Mouse (Mus musculus): ENCODE data around the gene Ntmt1. TPM values are rescaled to one million over a fixed set of nuclear protein-coding genes. Genes with fewer than 3 reads are reported as not detected.
A peak's percentile ranks its signal among the peaks of the same experiment; 100 is the strongest.

Ntmt1 gene
- polyA plus RNA-seq, 1 experiment = 1.8 TPM

DNA sequence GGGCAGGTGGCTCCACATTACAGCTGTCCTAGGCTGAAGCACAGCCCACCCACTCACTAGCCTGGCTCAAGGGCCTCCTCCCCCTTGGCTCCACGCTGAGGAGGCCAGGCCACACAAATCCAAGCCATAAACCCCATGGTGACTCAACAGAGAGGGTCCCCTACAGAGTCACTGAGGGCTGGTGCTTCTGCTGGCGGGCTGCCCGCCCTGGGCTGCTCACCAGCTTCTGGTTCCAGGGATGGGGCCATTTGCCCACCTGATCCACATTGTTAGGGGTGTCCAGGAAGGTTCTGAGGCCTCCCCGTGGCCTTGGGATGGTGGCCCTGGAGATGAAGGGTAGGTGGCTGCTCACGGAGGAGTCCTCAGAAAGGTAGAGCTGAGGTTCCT lies 11.7 kb upstream of the Ntmt1 start:
- Histone ChIP-seq H3K27me3 (ENCODE audit: control insufficient read depth) (peaks cover 63% of the 10 kb centered on the region), H3K4me1 (ENCODE audit: control insufficient read depth) (peaks cover 22% of the 10 kb centered on the region), H3K9me3 (ENCODE audit: control insufficient read depth, low read length) (0 out of 2 replicates have a peak, but pooled peaks cover under 1% of the 10 kb centered on the region), H3K36me3 (ENCODE audit: control insufficient read depth) (no peaks in the 10 kb centered on the region), H3K4me3 (replicated peaks) (no peak overlapping the region)
- TF ChIP-seq GATA1 (IDR thresholded peaks at IDR 0.05; ENCODE audit: low read length) (no peak), TAL1 (IDR thresholded peaks at IDR 0.05; ENCODE audit: low read length) (no peak)

DNA sequence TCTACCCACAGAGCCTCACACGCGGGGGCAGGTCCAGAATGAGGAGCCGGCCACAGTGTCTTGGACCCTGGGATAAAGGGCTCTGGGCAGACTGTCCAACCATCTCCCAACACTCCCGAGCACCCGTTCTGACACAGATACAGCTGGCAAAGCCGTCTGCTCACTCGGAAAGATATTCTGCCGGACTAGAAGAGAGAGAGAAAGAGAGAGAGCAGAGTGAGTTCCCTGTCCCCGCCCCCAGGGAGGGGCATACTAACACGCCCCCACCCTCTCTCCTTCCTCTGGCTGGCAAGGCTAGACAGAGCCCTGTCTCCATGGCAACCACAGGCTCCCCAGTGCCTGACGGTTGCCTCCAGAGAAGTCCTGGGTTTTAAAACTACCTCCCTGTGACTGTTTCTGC lies 11.2 kb upstream of the Ntmt1 start:
- H3K27me3 ChIP-seq (ENCODE audit: control insufficient read depth) = peaks cover 68% of the 10 kb centered on the region
- H3K4me1 ChIP-seq (ENCODE audit: control insufficient read depth) = peaks cover 22% of the 10 kb centered on the region
- H3K9me3 ChIP-seq (ENCODE audit: control insufficient read depth, low read length) = peaks cover 6% of the 10 kb centered on the region; the same call in 1 of the 2 replicates
- no peaks in the 10 kb centered on the region for H3K36me3 ChIP-seq (ENCODE audit: control insufficient read depth)
- no peak for TF ChIP-seq TAL1 (IDR thresholded peaks at IDR 0.05; ENCODE audit: low read length)
- no peak for TF ChIP-seq GATA1 (IDR thresholded peaks at IDR 0.05; ENCODE audit: low read length)
- H3K4me3 ChIP-seq (replicated peaks) = no peak overlapping the region

DNA sequence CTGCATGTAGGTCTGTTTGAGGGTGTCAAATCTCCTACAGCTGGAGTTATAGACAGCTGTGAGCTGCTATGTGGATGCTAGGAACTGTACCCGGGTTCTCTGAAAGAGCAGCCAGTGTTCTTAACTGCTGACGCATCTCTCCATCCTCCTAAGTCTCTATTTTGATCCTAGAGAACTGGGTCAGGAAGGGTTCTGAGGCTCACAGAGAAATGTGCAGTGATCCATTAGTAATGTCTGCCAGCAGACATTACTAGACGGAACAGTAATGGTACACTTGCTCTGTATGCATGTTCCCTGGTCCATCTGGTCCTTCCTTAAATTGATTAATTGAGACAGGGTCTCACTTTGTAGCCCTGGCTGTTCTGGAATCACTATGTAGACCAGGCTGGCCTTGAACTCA lies 8.2 kb upstream of the Ntmt1 start:
- Histone ChIP-seq H3K27me3 (ENCODE audit: control insufficient read depth) (peaks cover 93% of the 10 kb centered on the region), H3K4me3 (replicated peaks) (no peak overlapping the region), H3K36me3 (ENCODE audit: control insufficient read depth) (no peaks in the 10 kb centered on the region), H3K9me3 (ENCODE audit: control insufficient read depth, low read length) (peaks cover 9% of the 10 kb centered on the region; the same call in 1 of the 2 replicates), H3K4me1 (ENCODE audit: control insufficient read depth) (peaks cover 18% of the 10 kb centered on the region)
- TF ChIP-seq GATA1 (IDR thresholded peaks at IDR 0.05; ENCODE audit: low read length) (no peak), TAL1 (IDR thresholded peaks at IDR 0.05; ENCODE audit: low read length) (no peak)

DNA sequence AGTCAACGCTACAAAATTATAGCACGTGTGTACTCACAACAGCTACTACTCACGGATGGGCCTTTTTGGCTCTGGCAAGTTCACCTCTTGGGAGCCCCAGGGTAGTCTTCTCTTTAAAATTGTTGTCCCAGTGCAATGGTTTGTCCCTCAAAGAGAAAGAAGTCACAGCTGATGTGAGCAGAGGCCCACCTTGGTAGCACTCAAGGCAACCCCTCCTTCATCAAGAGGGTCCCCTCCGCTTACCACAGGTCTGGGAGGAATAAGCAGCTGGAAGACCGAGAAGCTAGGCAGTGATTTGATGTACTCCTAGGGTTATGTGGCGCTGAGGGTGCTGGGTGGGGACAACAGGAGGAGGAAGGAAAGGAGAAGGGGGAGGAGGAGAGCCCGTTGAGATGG lies 7.0 kb upstream of the Ntmt1 start:
- Histone ChIP-seq H3K36me3 (ENCODE audit: control insufficient read depth) (no peaks in the 10 kb centered on the region), H3K27me3 (ENCODE audit: control insufficient read depth) (peaks cover 100% of the 10 kb centered on the region), H3K4me3 (replicated peaks) (no peak overlapping the region), H3K4me1 (ENCODE audit: control insufficient read depth) (peaks cover 9% of the 10 kb centered on the region), H3K9me3 (ENCODE audit: control insufficient read depth, low read length) (peaks cover 9% of the 10 kb centered on the region; the same call in 1 of the 2 replicates)
- TF ChIP-seq TAL1 (IDR thresholded peaks at IDR 0.05; ENCODE audit: low read length) (no peak), GATA1 (IDR thresholded peaks at IDR 0.05; ENCODE audit: low read length) (no peak)

DNA sequence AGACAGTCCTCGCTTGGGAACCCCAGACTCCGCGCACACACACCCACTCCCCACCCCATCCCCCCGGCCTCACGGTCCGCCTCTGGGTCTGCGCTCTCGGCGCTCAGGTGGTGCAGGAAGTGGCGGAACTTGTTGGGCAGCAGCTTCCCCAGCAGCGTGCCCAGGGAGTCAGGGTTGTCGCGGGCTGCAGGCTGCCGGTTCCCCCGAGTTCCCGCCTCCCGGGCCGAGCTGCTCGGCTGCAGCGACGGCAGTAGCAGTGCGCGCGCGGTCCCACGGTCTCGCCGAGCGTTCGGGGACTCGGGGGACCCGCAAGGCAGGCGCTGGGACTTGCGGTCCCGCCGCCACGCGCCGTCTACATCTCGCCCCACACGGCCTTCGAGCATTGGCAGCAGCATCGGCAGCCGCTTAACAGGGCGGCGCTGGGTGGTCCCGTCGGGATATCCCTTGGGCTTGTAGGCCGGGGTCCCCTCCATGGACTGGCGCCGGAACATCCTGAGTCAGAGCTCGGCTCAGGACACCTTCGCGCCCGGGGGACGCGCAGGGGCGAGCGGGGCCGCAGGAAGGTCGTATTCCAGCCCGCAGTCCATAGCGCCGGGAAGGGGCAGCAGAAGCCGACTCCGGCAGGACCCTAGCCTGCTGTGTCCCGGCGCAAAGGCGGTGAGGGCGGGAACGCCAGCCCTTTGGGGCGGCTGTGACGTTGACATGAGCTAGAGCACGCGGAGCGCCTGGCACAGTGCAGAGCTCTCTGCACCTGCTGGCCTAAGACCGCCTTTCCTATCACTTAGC lies 6.4 kb upstream of the Ntmt1 start:
- Histone ChIP-seq H3K9me3 (ENCODE audit: control insufficient read depth, low read length) (peaks cover 9% of the 10 kb centered on the region; the same call in 1 of the 2 replicates), H3K36me3 (ENCODE audit: control insufficient read depth) (no peaks in the 10 kb centered on the region), H3K27me3 (ENCODE audit: control insufficient read depth) (peaks cover 100% of the 10 kb centered on the region), H3K4me1 (ENCODE audit: control insufficient read depth) (peaks cover 7% of the 10 kb centered on the region), H3K4me3 (replicated peaks) (no peak overlapping the region)
- TF ChIP-seq TAL1 (IDR thresholded peaks at IDR 0.05; ENCODE audit: low read length) = no peak
- no peak for TF ChIP-seq GATA1 (IDR thresholded peaks at IDR 0.05; ENCODE audit: low read length)

DNA sequence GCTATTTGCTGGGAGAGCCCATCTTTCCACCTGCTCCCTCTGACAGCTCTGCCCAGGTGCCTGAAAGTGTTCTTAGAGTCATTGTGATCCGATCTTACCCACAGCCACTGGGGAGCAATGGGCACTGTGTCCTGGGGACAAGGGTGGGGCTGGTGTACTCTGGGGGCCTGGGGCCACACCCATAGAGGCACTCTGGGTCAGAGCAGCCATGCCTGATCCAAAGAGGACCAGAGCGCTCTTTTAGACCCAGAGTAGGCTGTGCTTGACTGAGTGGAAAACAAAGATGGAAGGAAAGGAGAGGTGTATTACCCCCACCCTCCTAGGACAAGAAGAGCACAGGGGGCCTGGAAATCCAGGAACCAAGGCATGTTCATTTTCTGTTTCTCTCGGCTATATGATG lies 4.0 kb upstream of the Ntmt1 start, which contains the start of gene 1700001O22Rik:
Gene 1700001O22Rik, minus strand, starts transcription at position 58 of the 400 bp plus-strand sequence.
- Histone ChIP-seq H3K4me3 (replicated peaks) (no peak within 1 kb of the TSS), H3K9me3 (ENCODE audit: control insufficient read depth, low read length) (peaks cover 9% of the 10 kb centered on the region; the same call in 1 of the 2 replicates), H3K27me3 (ENCODE audit: control insufficient read depth) (peaks cover 82% of the 10 kb centered on the region), H3K4me1 (ENCODE audit: control insufficient read depth) (peaks cover 21% of the 10 kb centered on the region), H3K36me3 (ENCODE audit: control insufficient read depth) (no peaks in the 10 kb centered on the region)
- TF ChIP-seq TAL1 (IDR thresholded peaks at IDR 0.05; ENCODE audit: low read length) (no peak), GATA1 (IDR thresholded peaks at IDR 0.05; ENCODE audit: low read length) (no peak)

DNA sequence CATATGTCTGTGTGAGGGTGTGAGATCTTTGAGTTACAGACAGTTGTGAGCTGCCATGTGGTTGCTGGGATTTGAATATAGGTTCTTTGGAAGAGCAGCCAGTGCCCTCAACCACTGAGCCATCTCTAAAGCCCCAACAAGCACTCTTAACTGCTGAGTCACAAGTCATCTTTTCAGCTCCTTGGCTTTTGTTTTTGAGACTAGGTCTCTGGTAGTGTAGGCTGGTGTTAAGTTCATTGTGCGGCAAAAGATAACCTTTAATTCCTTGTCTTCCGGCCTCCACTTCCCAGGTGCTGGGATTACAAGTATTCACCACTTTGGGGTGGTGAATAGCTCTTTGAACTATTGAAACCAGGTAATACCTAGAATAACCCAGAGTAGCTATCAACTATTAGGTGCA lies 1.6 kb upstream of the Ntmt1 start:
- Histone ChIP-seq H3K36me3 (ENCODE audit: control insufficient read depth) (peaks cover 7% of the 10 kb centered on the region), H3K4me3 (replicated peaks) (no peak overlapping the region), H3K27me3 (ENCODE audit: control insufficient read depth) (peaks cover 58% of the 10 kb centered on the region), H3K4me1 (ENCODE audit: control insufficient read depth) (peaks cover 35% of the 10 kb centered on the region), H3K9me3 (ENCODE audit: control insufficient read depth, low read length) (peaks cover 8% of the 10 kb centered on the region; the same call in 1 of the 2 replicates)
- TF ChIP-seq TAL1 (IDR thresholded peaks at IDR 0.05; ENCODE audit: low read length) (no peak), GATA1 (IDR thresholded peaks at IDR 0.05; ENCODE audit: low read length) (no peak)

DNA sequence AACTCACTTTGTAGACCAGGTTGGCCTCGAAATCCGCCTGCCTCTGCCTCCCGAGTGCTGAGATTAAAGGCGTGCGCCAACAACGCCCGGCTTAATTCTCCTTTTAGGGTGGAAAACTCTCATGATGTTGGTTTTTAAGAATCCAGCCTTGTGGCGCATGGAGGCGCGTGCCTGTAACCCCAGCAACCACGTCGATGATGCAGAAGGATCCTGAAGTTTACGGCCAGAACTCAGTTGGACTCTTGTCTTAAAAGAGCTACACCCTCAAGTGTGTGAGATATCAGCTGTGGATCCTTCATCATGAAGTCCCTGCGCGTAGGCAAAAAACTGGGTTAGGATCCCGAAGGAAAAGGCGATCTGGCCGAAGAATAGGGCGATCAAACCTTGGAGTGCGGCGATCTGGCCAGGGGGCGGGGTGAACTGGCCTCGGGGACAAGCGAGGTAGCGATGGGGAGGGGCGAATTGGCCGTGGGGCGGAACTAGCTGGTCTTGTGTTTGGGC lies 429 bp upstream of the Ntmt1 start:
- Histone ChIP-seq H3K9me3 (ENCODE audit: control insufficient read depth, low read length) (no peaks in the 10 kb centered on the region), H3K4me1 (ENCODE audit: control insufficient read depth) (peaks cover 38% of the 10 kb centered on the region), H3K4me3 (replicated peaks) (peak overlapping the region; percentile 83), H3K27me3 (ENCODE audit: control insufficient read depth) (peaks cover 46% of the 10 kb centered on the region), H3K36me3 (ENCODE audit: control insufficient read depth) (peaks cover 13% of the 10 kb centered on the region)
- no peak for TF ChIP-seq GATA1 (IDR thresholded peaks at IDR 0.05; ENCODE audit: low read length)
- no peak for TF ChIP-seq TAL1 (IDR thresholded peaks at IDR 0.05; ENCODE audit: low read length)

DNA sequence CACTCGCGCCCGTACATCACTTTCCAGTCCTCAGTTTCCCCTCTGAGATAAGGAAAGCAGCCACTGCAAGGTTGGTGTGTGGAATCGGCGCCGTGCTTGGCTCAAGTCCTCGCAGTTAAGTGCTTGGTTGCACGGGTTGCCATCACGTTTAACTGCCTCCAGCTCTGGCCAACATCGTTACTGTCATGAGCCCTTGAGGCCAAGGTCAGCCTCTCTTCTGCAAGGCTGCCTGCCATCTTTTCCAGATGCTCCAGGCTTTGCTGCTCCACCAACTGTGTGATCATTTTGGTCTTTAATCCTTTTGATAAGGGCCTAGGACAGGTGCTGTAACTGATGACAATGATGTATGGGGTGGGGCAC lies 650 bp downstream of the Ntmt1 start:
- Histone ChIP-seq H3K4me1 (ENCODE audit: control insufficient read depth) (peaks cover 38% of the 10 kb centered on the region), H3K4me3 (replicated peaks) (peak overlapping the region; percentile 83), H3K27me3 (ENCODE audit: control insufficient read depth) (peaks cover 35% of the 10 kb centered on the region), H3K9me3 (ENCODE audit: control insufficient read depth, low read length) (no peaks in the 10 kb centered on the region), H3K36me3 (ENCODE audit: control insufficient read depth) (peaks cover 24% of the 10 kb centered on the region)
- TF ChIP-seq GATA1 (IDR thresholded peaks at IDR 0.05; ENCODE audit: low read length) (no peak), TAL1 (IDR thresholded peaks at IDR 0.05; ENCODE audit: low read length) (no peak)
